Mouse (Mus musculus): Measurements from ENCODE around the gene Mcpt1. TPM values are rescaled to one million over a fixed set of nuclear protein-coding genes. Genes with fewer than 3 reads are reported as not detected.

The Mcpt1 gene
- polyA plus RNA-seq, 1 experiment from 2014 or later = not detected

Other genes starting within 250 kb of the Mcpt1 start
- 5.5 and 6.0 TPM in 2 replicates for gene Adcy4, start 233.9 kb upstream of the Mcpt1 start, polyA plus RNA-seq (2016; fragmentation: Nextera tagmentation; extraction: Ambion mirVana)
- 5.1 and 5.9 TPM in 2 replicates for gene Ripk3, start 229.1 kb upstream of the Mcpt1 start, polyA plus RNA-seq (2016; fragmentation: Nextera tagmentation; extraction: Ambion mirVana)
- gene Nfatc4, start 194.8 kb upstream of the Mcpt1 start, polyA plus RNA-seq (2016; fragmentation: Nextera tagmentation; extraction: Ambion mirVana) = 25.4 and 35.6 TPM in 2 replicates
- 23.9 and 26.9 TPM in 2 replicates for gene Nynrin, start 164.0 kb upstream of the Mcpt1 start, polyA plus RNA-seq (2016; fragmentation: Nextera tagmentation; extraction: Ambion mirVana)
- 0.04 and 0.27 TPM in 2 replicates for gene Cbln3, start 133.6 kb upstream of the Mcpt1 start, polyA plus RNA-seq (2016; fragmentation: Nextera tagmentation; extraction: Ambion mirVana)
- 18.9 and 21.2 TPM in 2 replicates for gene Khnyn, start 133.0 kb upstream of the Mcpt1 start, polyA plus RNA-seq (2016; fragmentation: Nextera tagmentation; extraction: Ambion mirVana)
- 42.6 and 51.0 TPM in 2 replicates for gene Sdr39u1, start 117.7 kb upstream of the Mcpt1 start, polyA plus RNA-seq (2016; fragmentation: Nextera tagmentation; extraction: Ambion mirVana)
- not detected in 2 replicates for gene Cma1, start 73.3 kb upstream of the Mcpt1 start, polyA plus RNA-seq (2016; fragmentation: Nextera tagmentation; extraction: Ambion mirVana)
- gene Cma2, start 67.0 kb upstream of the Mcpt1 start, polyA plus RNA-seq (2016; fragmentation: Nextera tagmentation; extraction: Ambion mirVana) = not detected in 2 replicates
- gene Mcpt9, start 12.5 kb downstream of the Mcpt1 start, polyA plus RNA-seq (2016; fragmentation: Nextera tagmentation; extraction: Ambion mirVana) = not detected in 2 replicates
- not detected in 2 replicates for gene Mcpt2, start 24.1 kb downstream of the Mcpt1 start, polyA plus RNA-seq (2016; fragmentation: Nextera tagmentation; extraction: Ambion mirVana)
- gene Mcpt4, start 44.3 kb downstream of the Mcpt1 start, polyA plus RNA-seq (2016; fragmentation: Nextera tagmentation; extraction: Ambion mirVana) = not detected in 2 replicates
- gene Mcpt8, start 67.3 kb downstream of the Mcpt1 start, polyA plus RNA-seq (2016; fragmentation: Nextera tagmentation; extraction: Ambion mirVana) = not detected in 2 replicates
- not detected in 2 replicates for gene Ctsg, start 84.6 kb downstream of the Mcpt1 start, polyA plus RNA-seq (2016; fragmentation: Nextera tagmentation; extraction: Ambion mirVana)
- gene Gzme, start 102.7 kb downstream of the Mcpt1 start, polyA plus RNA-seq (2016; fragmentation: Nextera tagmentation; extraction: Ambion mirVana) = not detected in 2 replicates
- not detected in 2 replicates for gene Gzmd, start 114.6 kb downstream of the Mcpt1 start, polyA plus RNA-seq (2016; fragmentation: Nextera tagmentation; extraction: Ambion mirVana)
- not detected in 2 replicates for gene Gzmg, start 141.6 kb downstream of the Mcpt1 start, polyA plus RNA-seq (2016; fragmentation: Nextera tagmentation; extraction: Ambion mirVana)
- gene Gzmn, start 156.6 kb downstream of the Mcpt1 start, polyA plus RNA-seq (2016; fragmentation: Nextera tagmentation; extraction: Ambion mirVana) = not detected in 2 replicates
- gene Gzmf, start 193.4 kb downstream of the Mcpt1 start, polyA plus RNA-seq (2016; fragmentation: Nextera tagmentation; extraction: Ambion mirVana) = not detected in 2 replicates
- not detected in 2 replicates for gene Gzmc, start 216.7 kb downstream of the Mcpt1 start, polyA plus RNA-seq (2016; fragmentation: Nextera tagmentation; extraction: Ambion mirVana)
- gene Gzmb, start 244.3 kb downstream of the Mcpt1 start, polyA plus RNA-seq (2016; fragmentation: Nextera tagmentation; extraction: Ambion mirVana) = not detected in 2 replicates

All from forebrain, embryonic 12.5 days (tissue).